Mouse (Mus musculus) lung, postnatal 0 days (tissue): Measurements from ENCODE around the gene Eefsec.

Source experiments
- CTCF ChIP-seq: IDR thresholded peaks from 2 replicates; pipeline ENCODE4 v1.5.1; 2016; ENCODE audit warnings: antibody characterized with exemption, mild to moderate bottlenecking
- EP300 ChIP-seq: IDR thresholded peaks from 2 replicates; pipeline ENCODE4 v1.6.1; 2016; ENCODE audit warnings: antibody characterized with exemption, mild to moderate bottlenecking, control low read depth

GRCm38 (mm10) chr6:88435609-88436008 lies 10.7 kb downstream of the Eefsec start:
- TF ChIP-seq EP300: no peak
- TF ChIP-seq CTCF: no peak
